Mouse (Mus musculus): ENCODE data around the gene Rundc3a.
"Not testable (repeated sequence)": the region's sequence is repeated elsewhere in the genome, so short reads cannot be mapped to it uniquely, and the experiment has no call there.

Rundc3a gene

GRCm38 (mm10) chr11:102368347-102368746 lies 24.9 kb upstream of the Rundc3a start:
- no peak for DNase-seq (ENCODE audit: low spot score)

GRCm38 (mm10) chr11:102369263-102369662 lies 23.9 kb upstream of the Rundc3a start:
- DNase-seq (ENCODE audit: low spot score): no peak

- no peak for DNase-seq (ENCODE audit: low spot score)
Observed at GRCm38 (mm10) chr11:102370285-102370684, 22.9 kb upstream of the Rundc3a start.

- no peak for DNase-seq (ENCODE audit: low spot score)
Observed at GRCm38 (mm10) chr11:102371926-102372685, 21.1 kb upstream of the Rundc3a start.

GRCm38 (mm10) chr11:102372936-102373335 lies 20.3 kb upstream of the Rundc3a start:
- DNase-seq (ENCODE audit: low spot score): no peak

- no peak for DNase-seq (ENCODE audit: low spot score)
Observed at GRCm38 (mm10) chr11:102373646-102374045, 19.6 kb upstream of the Rundc3a start.

GRCm38 (mm10) chr11:102374108-102374725 lies 19.0 kb upstream of the Rundc3a start:
- DNase-seq (ENCODE audit: low spot score): no peak

- DNase-seq (ENCODE audit: low spot score): no peak
Observed at GRCm38 (mm10) chr11:102375196-102376173, 17.7 kb upstream of the Rundc3a start.

GRCm38 (mm10) chr11:102376196-102376835 lies 16.9 kb upstream of the Rundc3a start:
- no peak for DNase-seq (ENCODE audit: low spot score)

- no peak for DNase-seq (ENCODE audit: low spot score)
Observed at GRCm38 (mm10) chr11:102377186-102377585, 16.0 kb upstream of the Rundc3a start.

- DNase-seq (ENCODE audit: low spot score): no peak
Observed at GRCm38 (mm10) chr11:102380091-102380490, 13.1 kb upstream of the Rundc3a start.

GRCm38 (mm10) chr11:102381341-102382100 lies 11.7 kb upstream of the Rundc3a start:
- DNase-seq (ENCODE audit: low spot score): no peak

- no peak for DNase-seq (ENCODE audit: low spot score)
Observed at GRCm38 (mm10) chr11:102382794-102383193, 10.4 kb upstream of the Rundc3a start.

- no peak for DNase-seq (ENCODE audit: low spot score)
Observed at GRCm38 (mm10) chr11:102383365-102384136, 9.7 kb upstream of the Rundc3a start.

GRCm38 (mm10) chr11:102384418-102384817 lies 8.8 kb upstream of the Rundc3a start:
- DNase-seq (ENCODE audit: low spot score): no peak

GRCm38 (mm10) chr11:102385075-102385474 lies 8.1 kb upstream of the Rundc3a start:
- DNase-seq (ENCODE audit: low spot score): no peak

- no peak for DNase-seq (ENCODE audit: low spot score)
Observed at GRCm38 (mm10) chr11:102386121-102386520, 7.1 kb upstream of the Rundc3a start.

- DNase-seq (ENCODE audit: low spot score): not testable (repeated sequence)
Observed at GRCm38 (mm10) chr11:102389436-102389835, 3.8 kb upstream of the Rundc3a start.

GRCm38 (mm10) chr11:102392441-102393237 lies 564 bp upstream of the Rundc3a start:
- DNase-seq (ENCODE audit: low spot score): no peak

Data from left cerebral cortex, adult 11 months (tissue).